Mouse (Mus musculus) adrenal gland (tissue): ENCODE results near the gene Kif21a.

Source experiments
- intact Hi-C: fragments of 180-260 bp; cut with DNase I; formaldehyde crosslinking; loops from one replicate; pipeline ENCODE4 v1.15.1; 2025

The Kif21a gene

GRCm38 (mm10) chr15:90951383-90951782 lies 98.4 kb downstream of the Kif21a start:
- intact Hi-C loops, result no loop called here

- intact Hi-C loops, result no loop called here
Observed at GRCm38 (mm10) chr15:90938469-90938868, 111.3 kb downstream of the Kif21a start.

DNA sequence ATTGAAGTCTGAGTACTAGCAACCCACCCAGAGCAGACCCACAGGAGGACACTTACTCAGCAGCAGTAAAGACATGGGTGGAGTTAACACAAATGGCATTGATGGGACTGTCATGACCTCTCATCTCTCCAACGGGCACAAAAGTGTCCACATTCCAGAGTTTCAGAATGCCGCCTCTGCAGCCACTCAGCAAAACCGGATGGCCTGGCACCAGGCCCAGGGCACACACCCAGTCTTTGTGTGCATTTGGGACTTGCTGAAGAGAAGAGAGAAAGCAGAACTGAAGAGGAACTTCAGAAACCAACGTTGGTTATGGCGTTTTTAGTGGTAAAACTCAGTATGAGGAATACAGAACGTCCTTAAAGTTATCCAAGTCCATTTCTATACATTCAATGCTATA lies 114.2 kb downstream of the Kif21a start:
- intact Hi-C loops, result no loop called here

GRCm38 (mm10) chr15:90931451-90931850 lies 118.3 kb downstream of the Kif21a start:
- intact Hi-C loops, result no loop called here

- intact Hi-C loops, result loop anchor here (5.0 kb wide), 1 partner anchor 682 kb away; no protein-coding TSS in a partner anchor
Observed at GRCm38 (mm10) chr15:90929043-90929442, 120.7 kb downstream of the Kif21a start.

DNA sequence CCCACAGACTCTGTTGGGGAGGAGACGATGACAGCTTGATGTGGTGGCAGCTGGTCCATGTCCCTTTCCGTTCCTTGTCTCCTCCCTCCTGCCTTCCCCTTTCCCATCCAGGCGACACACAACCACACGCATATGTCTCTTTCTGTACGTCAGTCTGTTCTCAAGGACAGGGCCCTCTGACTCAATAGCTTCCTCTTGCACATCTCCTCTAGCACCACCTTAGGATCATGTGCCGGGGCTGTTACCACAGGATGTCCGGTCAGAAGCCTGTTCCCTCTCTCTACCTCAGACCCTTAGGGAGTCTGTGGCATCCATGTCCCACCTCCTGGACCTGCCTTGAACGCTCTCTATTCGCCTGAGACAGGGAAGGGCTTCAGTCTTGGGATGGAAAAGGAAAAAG lies 153.3 kb downstream of the Kif21a start:
- intact Hi-C loops, result no loop called here

DNA sequence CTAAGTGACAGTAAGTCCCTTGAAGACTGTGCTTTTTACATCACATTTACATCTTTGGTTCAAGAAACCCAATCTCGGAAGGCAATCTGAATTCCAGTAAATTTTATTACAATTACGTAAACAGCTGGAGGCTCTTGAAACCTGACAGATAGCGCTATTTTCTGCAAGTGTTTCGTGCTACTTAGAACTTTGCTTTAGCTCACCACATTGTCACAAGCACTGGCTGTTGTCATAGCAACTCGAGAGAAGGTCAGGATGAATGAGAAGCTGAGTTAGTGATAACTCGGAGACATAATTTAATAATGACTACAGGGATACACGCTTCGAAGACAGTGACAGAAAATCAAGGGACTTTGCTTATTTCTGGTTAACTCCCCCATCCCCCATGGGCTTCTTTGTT lies 162.3 kb downstream of the Kif21a start:
- intact Hi-C loops, result no loop called here
